Mouse (Mus musculus) erythroid progenitor cell, adult 5-6 weeks (primary cell): Measurements from ENCODE around the gene Neu1. TPM values are rescaled to one million over a fixed set of nuclear protein-coding genes. Genes with fewer than 3 reads are reported as not detected.
"Not testable (repeated sequence)": the region's sequence is repeated elsewhere in the genome, so short reads cannot be mapped to it uniquely, and the experiment has no call there.

Experiments used
- ATAC-seq: replicated peaks from 2 replicates; pipeline ENCODE4 v1.8.0; 2016; ENCODE audit warnings: moderate number of reproducible peaks, mild to moderate bottlenecking, moderate TSS enrichment, inconsistent platforms; ENCODE audit not compliant: poor library complexity, low FRiP score, severe bottlenecking
- total RNA-seq, 2 experiments: library from RNA; stranded (forward) in 1 of 2; stranded (reverse) in 1 of 2; fragments of 150-400 nt in 1 of 2; fragments of 186-747, 209-891 nt in 1 of 2; gene quantifications; 2 replicates each; pipeline versions ENCODE4 v1.2.3 to v1.2.4; 2015 to 2017; ENCODE audit warnings: low replicate concordance in 2 of 2

Gene Neu1
- total RNA-seq, 2 experiments from 2014 or later, result 3.8 to 3.9 TPM

- no peak for ATAC-seq
Observed at GRCm38 (mm10) chr17:34960702-34961493, 29.8 kb downstream of the Neu1 start.

- no peak for ATAC-seq
Observed at GRCm38 (mm10) chr17:34962125-34962524, 31.1 kb downstream of the Neu1 start.

GRCm38 (mm10) chr17:34962841-34963240 lies 31.8 kb downstream of the Neu1 start:
- ATAC-seq, result no peak

- no peak for ATAC-seq
Observed at GRCm38 (mm10) chr17:34964640-34965049, 33.6 kb downstream of the Neu1 start.

GRCm38 (mm10) chr17:34965627-34966026 lies 34.6 kb downstream of the Neu1 start:
- no peak for ATAC-seq

- ATAC-seq, result not testable (repeated sequence)
Observed at GRCm38 (mm10) chr17:34969822-34970221, 38.8 kb downstream of the Neu1 start, which contains the start of gene Gm20481. TSS of gene Gm20481 (plus strand) at chr17:34969912.

- ATAC-seq, result not testable (repeated sequence)
Observed at GRCm38 (mm10) chr17:34970850-34971249, 39.8 kb downstream of the Neu1 start.

- ATAC-seq, result peak; percentile 53
Observed at GRCm38 (mm10) chr17:34971694-34972068, 40.6 kb downstream of the Neu1 start.

GRCm38 (mm10) chr17:34972069-34972749 lies 41.2 kb downstream of the Neu1 start, which contains the start of the genes Hspa1a and Hspa1l:
TSS of gene Hspa1a (minus strand) at chr17:34972156.
TSS of gene Hspa1l (plus strand) at chr17:34972703.
- ATAC-seq, result peak; percentile 98

- ATAC-seq, result no peak
Observed at GRCm38 (mm10) chr17:34975581-34976492, 44.8 kb downstream of the Neu1 start.

- ATAC-seq, result no peak
Observed at GRCm38 (mm10) chr17:34977000-34977399, 45.9 kb downstream of the Neu1 start.

GRCm38 (mm10) chr17:34978239-34978638 lies 47.2 kb downstream of the Neu1 start:
- no peak for ATAC-seq

- no peak for ATAC-seq
Observed at GRCm38 (mm10) chr17:34979631-34980030, 48.6 kb downstream of the Neu1 start.

GRCm38 (mm10) chr17:34980655-34981054 lies 49.6 kb downstream of the Neu1 start:
- no peak for ATAC-seq

GRCm38 (mm10) chr17:34981690-34982180 lies 50.7 kb downstream of the Neu1 start, which contains the start of gene Lsm2:
TSS of gene Lsm2 (plus strand) at chr17:34981862.
- peak; percentile 90 for ATAC-seq

- ATAC-seq, result peak; percentile 20; the same call in 1 of the 2 replicates
Observed at GRCm38 (mm10) chr17:34982328-34982727, 51.3 kb downstream of the Neu1 start.

GRCm38 (mm10) chr17:34984218-34984617 lies 53.2 kb downstream of the Neu1 start:
- no peak for ATAC-seq
